Mouse (Mus musculus): ENCODE data around the gene Pus7l. TPM values are rescaled to one million over a fixed set of nuclear protein-coding genes. Genes with fewer than 3 reads are reported as not detected.
A peak's percentile ranks its signal among the peaks of the same experiment; 100 is the strongest.
"Not testable (repeated sequence)": the region's sequence is repeated elsewhere in the genome, so short reads cannot be mapped to it uniquely, and the experiment has no call there.

The Pus7l gene
- polyA plus RNA-seq, 1 experiment from 2014 or later = 10.3 TPM

DNA sequence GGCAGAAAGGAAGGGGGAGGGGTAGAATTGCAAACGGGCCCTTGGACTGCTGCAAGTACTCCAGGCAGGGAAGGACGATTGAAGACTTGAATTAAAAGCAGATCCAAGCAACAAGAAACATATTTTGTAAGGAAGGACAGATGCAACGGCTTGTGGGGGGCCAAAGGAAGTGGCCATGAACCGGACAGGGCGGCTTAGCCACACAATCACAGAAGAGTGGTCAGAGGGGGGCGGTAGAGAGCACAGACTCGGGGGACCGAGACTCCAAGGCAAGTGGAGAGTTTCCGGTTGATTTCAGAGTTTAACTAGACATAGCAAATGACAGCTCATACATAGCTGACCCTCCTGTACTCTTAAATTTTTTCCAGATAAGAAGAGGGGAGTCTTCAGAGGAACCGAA lies 47.4 kb downstream of the Pus7l start:
- 37% methylated on average over 10 of the region's 10 CpGs for WGBS
- H3K27ac ChIP-seq = no peak overlapping the region
- no peak overlapping the region for H3K4me3 ChIP-seq
- no peak for ATAC-seq (ENCODE audit: insufficient number of reproducible peaks, insufficient read depth, low FRiP score, low TSS enrichment, low read depth)
- no peaks in the 10 kb centered on the region for H3K36me3 ChIP-seq
- peak overlapping the region; percentile 22; the same call in 1 of the 2 replicates for H3K4me2 ChIP-seq
- H3K9ac ChIP-seq = no peak overlapping the region
- no peaks in the 10 kb centered on the region for H3K27me3 ChIP-seq
- H3K9me3 ChIP-seq = no peaks in the 10 kb centered on the region
- 0 out of 2 replicates have a peak, but pooled peaks cover 3% of the 10 kb centered on the region for H3K4me1 ChIP-seq

- H3K9ac ChIP-seq = no peak overlapping the region
- WGBS = 95% methylated on average over 1 of the region's 1 CpGs
- H3K4me2 ChIP-seq = no peak overlapping the region
- H3K27me3 ChIP-seq = no peaks in the 10 kb centered on the region
- H3K27ac ChIP-seq = no peak overlapping the region
- 0 out of 2 replicates have a peak, but pooled peaks cover 3% of the 10 kb centered on the region for H3K4me1 ChIP-seq
- no peaks in the 10 kb centered on the region for H3K36me3 ChIP-seq
- no peak overlapping the region for H3K4me3 ChIP-seq
- no peaks in the 10 kb centered on the region for H3K9me3 ChIP-seq
- no peak for ATAC-seq (ENCODE audit: insufficient number of reproducible peaks, insufficient read depth, low FRiP score, low TSS enrichment, low read depth)
These were observed 48.9 kb downstream of the Pus7l start for GRCm38 (mm10) chr15:94494445-94494844.

- Histone ChIP-seq H3K36me3 (no peaks in the 10 kb centered on the region), H3K4me1 (no peaks in the 10 kb centered on the region), H3K27me3 (no peaks in the 10 kb centered on the region), H3K27ac (no peak overlapping the region), H3K4me3 (no peak overlapping the region), H3K9me3 (no peaks in the 10 kb centered on the region), H3K4me2 (no peak overlapping the region), H3K9ac (no peak overlapping the region)
- no peak for ATAC-seq (ENCODE audit: insufficient number of reproducible peaks, insufficient read depth, low FRiP score, low TSS enrichment, low read depth)
- WGBS = 88% methylated on average over 2 of the region's 2 CpGs
These were observed 53.9 kb downstream of the Pus7l start for GRCm38 (mm10) chr15:94489433-94489832.

- ATAC-seq (ENCODE audit: insufficient number of reproducible peaks, insufficient read depth, low FRiP score, low TSS enrichment, low read depth); H3K36me3 ChIP-seq; H3K4me2 ChIP-seq; H3K4me3 ChIP-seq; H3K9me3 ChIP-seq; H3K9ac ChIP-seq; H3K4me1 ChIP-seq; H3K27me3 ChIP-seq; H3K27ac ChIP-seq: not testable (repeated sequence)
- WGBS = 88% methylated on average over 2 of the region's 2 CpGs
These were observed 55.3 kb downstream of the Pus7l start for GRCm38 (mm10) chr15:94488028-94488427.

DNA sequence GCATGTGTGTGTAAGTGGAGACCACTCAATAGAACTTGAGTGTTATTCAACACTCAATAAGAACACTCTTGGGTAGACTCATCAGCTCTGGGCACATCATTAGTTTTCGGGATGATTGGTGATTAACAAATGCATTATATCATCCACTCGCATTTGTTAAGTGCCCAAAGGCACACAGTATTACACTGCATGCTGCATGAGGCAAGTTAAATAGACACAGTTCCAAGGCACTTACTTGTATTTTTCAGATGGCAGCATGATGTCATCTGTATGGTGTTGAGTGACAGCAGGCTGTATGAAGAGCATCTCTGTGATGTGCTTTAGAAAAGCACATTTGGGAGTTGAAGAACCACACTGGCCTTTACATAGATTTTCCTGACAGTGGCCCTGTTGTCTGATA lies 60.8 kb downstream of the Pus7l start:
- no peaks in the 10 kb centered on the region for H3K36me3 ChIP-seq
- H3K4me1 ChIP-seq = peaks cover 20% of the 10 kb centered on the region
- H3K4me3 ChIP-seq = no peak overlapping the region
- H3K27me3 ChIP-seq = no peaks in the 10 kb centered on the region
- no peak overlapping the region for H3K4me2 ChIP-seq
- ATAC-seq (ENCODE audit: insufficient number of reproducible peaks, insufficient read depth, low FRiP score, low TSS enrichment, low read depth) = no peak
- H3K27ac ChIP-seq = no peak overlapping the region
- no peak overlapping the region for H3K9ac ChIP-seq
- no peaks in the 10 kb centered on the region for H3K9me3 ChIP-seq
- 78% methylated on average over 2 of the region's 2 CpGs for WGBS

GRCm38 (mm10) chr15:94480792-94481191 lies 62.6 kb downstream of the Pus7l start:
- Histone ChIP-seq H3K4me3 (no peak overlapping the region), H3K4me2 (no peak overlapping the region), H3K9me3 (no peaks in the 10 kb centered on the region), H3K36me3 (no peaks in the 10 kb centered on the region), H3K9ac (no peak overlapping the region), H3K4me1 (peaks cover 23% of the 10 kb centered on the region), H3K27ac (no peak overlapping the region), H3K27me3 (no peaks in the 10 kb centered on the region)
- WGBS = 91% methylated on average over 4 of the region's 4 CpGs
- ATAC-seq (ENCODE audit: insufficient number of reproducible peaks, insufficient read depth, low FRiP score, low TSS enrichment, low read depth) = no peak

GRCm38 (mm10) chr15:94480248-94480647 lies 63.1 kb downstream of the Pus7l start:
- WGBS = 76% methylated on average over 5 of the region's 5 CpGs
- Histone ChIP-seq H3K27me3 (no peaks in the 10 kb centered on the region), H3K4me1 (peaks cover 23% of the 10 kb centered on the region), H3K9me3 (no peaks in the 10 kb centered on the region), H3K4me2 (no peak overlapping the region), H3K9ac (no peak overlapping the region), H3K27ac (peak overlapping the region; percentile 48; the same call in 1 of the 2 replicates), H3K36me3 (no peaks in the 10 kb centered on the region), H3K4me3 (no peak overlapping the region)
- no peak for ATAC-seq (ENCODE audit: insufficient number of reproducible peaks, insufficient read depth, low FRiP score, low TSS enrichment, low read depth)

DNA sequence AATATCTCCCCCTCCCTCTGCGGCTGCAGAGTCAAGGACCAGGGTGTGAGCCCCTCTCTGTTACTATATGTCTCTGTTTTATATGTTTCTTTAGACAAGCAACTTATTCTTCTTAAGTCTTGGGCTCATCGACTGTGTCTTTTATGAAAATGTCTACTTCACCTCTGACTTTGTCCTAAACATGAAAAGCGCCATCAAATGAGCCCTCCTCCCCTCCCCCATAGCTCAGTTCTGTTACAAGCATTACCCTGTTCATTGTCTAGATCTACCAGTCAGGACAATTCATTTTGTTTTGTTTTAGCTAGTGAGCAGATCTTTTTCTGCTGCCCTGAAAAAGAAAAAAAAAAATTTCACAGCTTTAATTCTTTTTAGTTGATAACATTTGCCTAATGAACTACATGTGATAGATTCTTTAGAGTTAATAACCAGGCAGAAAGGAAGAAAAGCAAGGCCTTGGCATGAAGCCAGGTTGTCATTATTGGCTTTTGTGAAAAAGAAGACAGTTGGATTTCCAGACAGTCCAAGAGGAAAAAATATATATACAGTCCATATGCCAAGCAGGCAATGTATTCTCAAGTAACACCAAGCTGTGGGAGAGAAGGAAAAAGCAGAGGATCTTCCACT lies 63.7 kb downstream of the Pus7l start:
- peaks cover 23% of the 10 kb centered on the region for H3K4me1 ChIP-seq
- 46% methylated on average over 3 of the region's 3 CpGs for WGBS
- H3K4me2 ChIP-seq = peak overlapping the region; percentile 33
- no peaks in the 10 kb centered on the region for H3K36me3 ChIP-seq
- no peak overlapping the region for H3K4me3 ChIP-seq
- no peaks in the 10 kb centered on the region for H3K9me3 ChIP-seq
- peak overlapping the region; percentile 60 for H3K27ac ChIP-seq
- no peak overlapping the region for H3K9ac ChIP-seq
- no peak for ATAC-seq (ENCODE audit: insufficient number of reproducible peaks, insufficient read depth, low FRiP score, low TSS enrichment, low read depth)
- H3K27me3 ChIP-seq = no peaks in the 10 kb centered on the region

DNA sequence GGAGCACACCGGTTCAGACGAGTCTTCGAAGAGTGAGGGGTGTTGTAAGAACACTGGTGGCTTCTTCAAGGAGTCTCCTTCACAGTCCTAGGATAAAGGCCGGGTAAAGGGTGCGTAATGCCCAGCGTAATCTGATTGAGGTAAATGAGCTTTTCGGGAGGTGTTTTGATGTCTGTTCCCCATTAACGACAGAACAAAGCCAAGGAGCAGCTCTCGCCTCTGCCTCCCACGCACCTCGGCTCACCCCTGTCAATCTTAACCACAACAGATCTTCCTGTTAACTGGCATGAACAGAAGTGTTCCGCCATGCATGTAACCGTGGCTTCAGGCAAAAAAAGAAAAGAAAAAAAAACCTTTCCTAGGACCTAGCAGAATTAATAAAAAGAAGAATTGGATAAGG lies 64.6 kb downstream of the Pus7l start:
- 17% methylated on average over 13 of the region's 13 CpGs for WGBS
- Histone ChIP-seq H3K4me1 (peaks cover 23% of the 10 kb centered on the region), H3K9ac (no peak overlapping the region), H3K27me3 (no peaks in the 10 kb centered on the region), H3K4me2 (peak overlapping the region; percentile 33), H3K4me3 (no peak overlapping the region), H3K27ac (peak overlapping the region; percentile 64), H3K36me3 (no peaks in the 10 kb centered on the region), H3K9me3 (no peaks in the 10 kb centered on the region)
- no peak for ATAC-seq (ENCODE audit: insufficient number of reproducible peaks, insufficient read depth, low FRiP score, low TSS enrichment, low read depth)

DNA sequence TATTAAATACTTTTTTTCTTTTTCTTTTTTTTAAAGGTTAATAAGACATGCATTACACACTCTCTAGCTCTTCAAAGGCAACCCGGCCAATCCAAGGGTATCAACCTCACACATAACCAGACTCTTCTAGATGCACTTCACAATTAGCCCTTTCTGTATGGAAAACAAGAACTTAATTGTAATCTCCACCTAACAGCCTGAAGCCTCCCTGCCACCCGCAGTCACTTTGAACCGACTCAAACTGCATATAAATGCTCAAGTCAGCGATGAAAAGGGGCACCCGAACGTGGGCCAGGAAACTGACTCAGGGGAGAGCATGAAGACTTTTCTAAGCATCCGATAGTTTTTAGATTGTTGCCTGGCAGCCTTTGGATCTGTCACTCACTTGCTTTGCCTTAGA lies 66.1 kb downstream of the Pus7l start:
- Histone ChIP-seq H3K4me1 (peaks cover 23% of the 10 kb centered on the region), H3K4me3 (no peak overlapping the region), H3K4me2 (no peak overlapping the region), H3K9me3 (no peaks in the 10 kb centered on the region), H3K27ac (no peak overlapping the region), H3K9ac (no peak overlapping the region), H3K36me3 (no peaks in the 10 kb centered on the region), H3K27me3 (no peaks in the 10 kb centered on the region)
- 26% methylated on average over 7 of the region's 7 CpGs for WGBS
- no peak for ATAC-seq (ENCODE audit: insufficient number of reproducible peaks, insufficient read depth, low FRiP score, low TSS enrichment, low read depth)

GRCm38 (mm10) chr15:94475975-94476374 lies 67.4 kb downstream of the Pus7l start:
- Histone ChIP-seq H3K9ac (no peak overlapping the region), H3K4me2 (no peak overlapping the region), H3K27me3 (no peaks in the 10 kb centered on the region), H3K9me3 (no peaks in the 10 kb centered on the region), H3K27ac (no peak overlapping the region), H3K4me3 (no peak overlapping the region), H3K4me1 (peaks cover 23% of the 10 kb centered on the region), H3K36me3 (no peaks in the 10 kb centered on the region)
- WGBS = 85% methylated on average over 5 of the region's 5 CpGs
- no peak for ATAC-seq (ENCODE audit: insufficient number of reproducible peaks, insufficient read depth, low FRiP score, low TSS enrichment, low read depth)
